Mouse (Mus musculus) stomach, postnatal 0 days (tissue): ENCODE results near the gene Pigq. TPM values are rescaled to one million over a fixed set of nuclear protein-coding genes. Genes with fewer than 3 reads are reported as not detected.

Experiments
- ATAC-seq: fragments of 200-750 bp; cut with Nextera tagmentation; 2 replicates; pipeline ENCODE4 v1.8.0; 2017; ENCODE audit not compliant: low FRiP score, low TSS enrichment
- DNase-seq: peaks from one replicate; pipeline ENCODE4 v3.0.0-alpha.2; 2016; ENCODE audit warnings: low spot score
- H3K27ac ChIP-seq: fragments of 300-500 bp; sonication (generic); replicated peaks from 2 replicates; pipeline ENCODE4 v1.5.1; 2014; ENCODE audit warnings: mild to moderate bottlenecking, control low read depth
- H3K27me3 ChIP-seq: fragments of 300-500 bp; sonication (generic); 2 replicates; pipeline ENCODE4 v1.6.1; 2014; ENCODE audit warnings: low read length; ENCODE audit not compliant: control insufficient read depth, insufficient read depth
- H3K36me3 ChIP-seq: fragments of 300-500 bp; sonication (generic); 2 replicates; pipeline ENCODE4 v1.6.1; 2014; ENCODE audit warnings: low read length, mixed read lengths; ENCODE audit not compliant: control insufficient read depth, insufficient read depth
- H3K4me1 ChIP-seq: fragments of 300-500 bp; sonication (generic); replicated peaks from 2 replicates; pipeline ENCODE4 v1.6.1; 2014; ENCODE audit warnings: antibody characterized with exemption; ENCODE audit not compliant: control insufficient read depth, insufficient read depth
- H3K4me2 ChIP-seq: fragments of 300-500 bp; sonication (generic); replicated peaks from 2 replicates; pipeline ENCODE4 v1.6.1; 2014; ENCODE audit warnings: low read depth, mild to moderate bottlenecking, control low read depth, moderate library complexity
- H3K4me3 ChIP-seq: fragments of 300-500 bp; sonication (generic); 2 replicates; pipeline ENCODE4 v1.5.1; 2014; ENCODE audit warnings: low read depth, low read length, control low read depth
- H3K9ac ChIP-seq: fragments of 300-500 bp; sonication (generic); 2 replicates; pipeline ENCODE4 v1.6.1; 2014; ENCODE audit warnings: mild to moderate bottlenecking, low read length, control low read depth, mixed read lengths
- H3K9me3 ChIP-seq: fragments of 300-500 bp; sonication (generic); 2 replicates; pipeline ENCODE4 v1.6.1; 2016; ENCODE audit warnings: low read length; ENCODE audit not compliant: control insufficient read depth
- CTCF ChIP-seq: IDR thresholded peaks from 2 replicates; pipeline ENCODE4 v1.5.1; 2016; ENCODE audit warnings: antibody characterized with exemption, low read depth, mild to moderate bottlenecking, moderate library complexity
- EP300 ChIP-seq: optimal IDR thresholded peaks from 2 replicates; pipeline ENCODE3; 2016; ENCODE audit warnings: antibody characterized with exemption
- WGBS: fragments of 180-500 bp; shearing (Covaris S2); extraction: QIAGEN DNeasy Blood & Tissue Kit; methylation state at CpG from one replicate; pipeline ENCODE4 v1.1.7; 2014; 5-methylcytosine and 5-hydroxymethylcytosine counted together
- polyA plus RNA-seq: library from polyadenylated mRNA; unstranded; fragments of >200 nt; fragmentation: Nextera tagmentation; extraction: Ambion mirVana; gene quantifications from 2 replicates; pipeline ENCODE4 v1.2.1, GENCODE M21; 2015

Gene Pigq
- polyA plus RNA-seq, 1 experiment from 2014 or later, result 25.4 TPM

DNA sequence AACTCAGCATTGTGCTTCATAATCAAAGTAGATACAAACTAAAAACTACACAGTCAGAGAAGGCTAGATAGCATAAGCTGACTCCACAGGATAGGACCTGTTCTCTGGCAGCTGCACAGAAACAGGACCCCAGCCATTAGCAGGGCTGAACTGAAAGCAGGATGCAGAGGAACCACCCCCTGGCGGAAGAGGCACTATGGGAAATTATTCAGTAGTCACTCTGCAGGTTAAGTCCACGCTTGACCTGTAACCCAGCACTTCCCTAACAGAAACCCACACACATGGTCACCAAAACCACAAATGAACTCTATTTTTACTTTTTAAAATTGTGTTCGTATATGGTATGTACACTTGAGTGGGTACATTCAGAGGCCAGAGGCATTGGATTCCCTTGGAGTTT, 41.7 kb downstream of the Pigq start:
- H3K27me3 ChIP-seq, result no peaks in the 10 kb centered on the region
- H3K4me3 ChIP-seq, result no peak overlapping the region
- TF ChIP-seq CTCF, result no peak
- no peak for TF ChIP-seq EP300
- DNase-seq (no peak), ATAC-seq (no peak)
- no peak overlapping the region for H3K4me2 ChIP-seq
- no peak overlapping the region for H3K9ac ChIP-seq
- no peak overlapping the region for H3K27ac ChIP-seq
- H3K4me1 ChIP-seq, result no peaks in the 10 kb centered on the region
- 90% methylated on average over 3 of the region's 3 CpGs for WGBS
- no peaks in the 10 kb centered on the region for H3K9me3 ChIP-seq
- H3K36me3 ChIP-seq, result no peaks in the 10 kb centered on the region

DNA sequence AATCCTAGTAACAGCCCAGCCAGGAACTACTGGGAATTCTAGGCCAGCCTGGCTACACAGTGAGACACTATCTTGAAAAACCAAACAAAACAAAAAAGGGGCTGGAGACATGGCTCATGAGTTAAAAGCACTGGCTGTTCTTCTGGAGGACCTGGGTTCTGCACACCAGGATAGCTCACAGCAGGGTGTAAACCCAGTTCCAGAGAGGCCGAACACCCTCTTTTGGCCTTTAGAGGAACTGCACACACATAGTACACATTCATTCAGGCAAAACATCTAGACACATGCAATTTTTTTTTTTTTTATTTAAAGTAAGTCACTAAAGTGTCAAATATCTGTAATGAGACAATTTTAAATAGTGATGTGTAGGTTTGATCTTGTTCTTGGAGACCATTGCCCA, 44.5 kb downstream of the Pigq start:
- no peak overlapping the region for H3K27ac ChIP-seq
- 92% methylated on average over 1 of the region's 1 CpGs for WGBS
- no peaks in the 10 kb centered on the region for H3K9me3 ChIP-seq
- no peaks in the 10 kb centered on the region for H3K27me3 ChIP-seq
- no peak for DNase-seq
- no peak for ATAC-seq
- H3K4me2 ChIP-seq, result no peak overlapping the region
- no peak overlapping the region for H3K9ac ChIP-seq
- H3K4me3 ChIP-seq, result no peak overlapping the region
- TF ChIP-seq EP300, result no peak
- TF ChIP-seq CTCF, result 0 out of 2 replicates have a peak, but pooled peaks have one; percentile 10
- no peaks in the 10 kb centered on the region for H3K4me1 ChIP-seq
- H3K36me3 ChIP-seq, result no peaks in the 10 kb centered on the region

DNA sequence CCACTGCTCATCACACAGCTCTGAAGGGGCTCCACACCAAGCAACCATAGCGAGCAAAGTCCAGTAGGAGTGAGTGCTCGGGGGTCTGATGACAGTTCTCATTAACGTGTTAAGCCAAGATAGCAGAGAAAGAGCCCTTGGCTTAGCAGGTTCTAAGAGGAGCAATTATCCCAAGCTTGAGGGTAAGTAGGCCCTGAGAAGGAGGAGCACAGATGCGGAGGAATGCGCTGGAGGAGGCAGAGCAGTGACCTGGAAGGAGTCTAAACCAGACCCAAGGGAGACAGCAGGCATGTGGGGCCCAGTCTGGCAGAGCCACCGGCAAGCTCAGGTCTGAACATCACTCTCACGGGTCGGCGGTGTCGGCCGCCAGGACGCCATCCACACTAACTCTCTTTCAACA, 48.8 kb downstream of the Pigq start:
- Histone ChIP-seq H3K36me3 (no peaks in the 10 kb centered on the region), H3K27ac (no peak overlapping the region), H3K9ac (no peak overlapping the region), H3K27me3 (no peaks in the 10 kb centered on the region), H3K4me3 (no peak overlapping the region), H3K9me3 (no peaks in the 10 kb centered on the region), H3K4me1 (no peaks in the 10 kb centered on the region), H3K4me2 (no peak overlapping the region)
- DNase-seq (no peak), ATAC-seq (no peak)
- TF ChIP-seq EP300 (no peak), CTCF (no peak)
- 76% methylated on average over 12 of the region's 12 CpGs for WGBS

DNA sequence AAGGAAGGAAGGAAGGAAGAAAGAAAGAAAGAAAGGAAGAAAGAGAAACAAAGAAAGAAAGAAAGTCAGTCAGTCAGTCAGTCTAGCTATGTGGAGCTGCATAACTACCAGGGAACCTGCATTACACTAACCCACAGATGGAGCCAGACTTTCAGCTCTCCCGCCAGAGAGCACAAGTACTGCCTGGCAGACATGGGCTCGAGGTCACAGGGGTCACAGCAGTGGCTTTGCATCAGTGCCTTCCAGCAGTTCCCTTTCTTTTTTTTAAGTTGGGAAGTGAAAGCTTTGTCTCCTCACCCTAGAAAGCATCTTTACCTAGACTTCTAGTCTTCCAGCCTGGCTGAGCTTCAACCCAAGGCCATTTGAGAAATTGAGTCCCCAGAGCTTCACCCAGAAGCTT, 49.3 kb downstream of the Pigq start:
- Histone ChIP-seq H3K27ac (no peak overlapping the region), H3K4me2 (no peak overlapping the region), H3K4me1 (no peaks in the 10 kb centered on the region), H3K27me3 (no peaks in the 10 kb centered on the region), H3K9ac (no peak overlapping the region), H3K4me3 (no peak overlapping the region), H3K36me3 (no peaks in the 10 kb centered on the region), H3K9me3 (no peaks in the 10 kb centered on the region)
- ATAC-seq, result no peak
- DNase-seq, result no peak
- 62% methylated on average over 2 of the region's 2 CpGs for WGBS
- TF ChIP-seq EP300 (no peak), CTCF (no peak)

DNA sequence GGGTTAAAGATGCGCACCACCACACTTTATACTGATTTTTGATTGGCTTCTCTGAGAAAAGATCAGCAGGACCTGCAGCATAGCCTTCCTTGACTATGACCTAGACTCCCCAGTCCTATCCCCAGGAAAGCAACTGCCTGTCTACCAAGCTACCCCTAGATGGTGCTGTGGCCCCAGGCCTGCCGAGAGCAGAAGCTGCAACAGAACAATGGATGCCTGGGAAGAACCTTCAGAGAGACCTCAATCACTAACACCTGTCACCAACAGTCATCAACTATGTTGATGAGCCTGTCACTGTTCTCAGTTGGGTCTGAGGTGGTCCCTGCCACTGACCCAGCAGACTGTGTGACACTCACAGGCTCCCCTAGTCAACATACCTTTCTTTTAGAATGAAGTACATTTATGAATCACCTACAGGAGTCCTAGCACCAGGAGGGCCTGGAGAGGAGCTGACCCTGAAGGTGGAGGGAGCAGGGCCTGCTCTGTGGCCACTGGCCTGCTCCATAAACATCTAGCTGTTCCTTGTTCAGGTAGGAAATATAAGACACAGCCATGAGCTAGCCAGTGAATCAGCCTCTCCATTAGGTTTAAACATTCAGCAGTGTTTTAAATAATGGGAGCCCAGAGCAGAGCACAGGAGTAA, 50.6 kb downstream of the Pigq start:
- peak; percentile 98 for TF ChIP-seq CTCF
- TF ChIP-seq EP300, result no peak
- Histone ChIP-seq H3K4me3 (no peak overlapping the region), H3K27ac (no peak overlapping the region), H3K4me2 (no peak overlapping the region), H3K27me3 (no peaks in the 10 kb centered on the region), H3K36me3 (no peaks in the 10 kb centered on the region; the same call in 1 of the 2 replicates), H3K9me3 (no peaks in the 10 kb centered on the region), H3K9ac (no peak overlapping the region), H3K4me1 (no peaks in the 10 kb centered on the region)
- peak; percentile 82; the same call in 1 of the 2 replicates for ATAC-seq
- WGBS, result 37% methylated on average over 2 of the region's 2 CpGs
- DNase-seq, result peak; percentile 73

DNA sequence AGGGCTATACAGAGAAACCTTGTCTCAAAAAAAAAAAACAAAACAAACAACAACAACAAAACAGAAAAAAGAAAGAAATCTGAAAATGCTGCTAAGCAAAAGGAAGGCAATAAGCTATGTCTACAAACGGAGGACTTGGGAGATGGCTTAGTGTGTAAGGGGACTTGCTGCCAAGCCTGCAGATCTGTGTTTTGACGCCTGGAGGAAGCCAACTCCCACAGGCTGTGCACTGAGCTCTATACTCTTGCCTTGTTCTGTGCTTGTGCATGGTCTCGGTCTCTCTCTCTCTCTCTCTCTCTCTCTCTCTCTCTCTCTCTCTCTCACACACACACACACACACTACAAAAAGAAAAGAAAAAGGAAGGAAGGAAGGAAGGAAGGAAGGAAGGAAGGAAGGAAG, 55.9 kb downstream of the Pigq start:
- Histone ChIP-seq H3K4me2 (no peak overlapping the region), H3K36me3 (peaks cover 9% of the 10 kb centered on the region)
- TF ChIP-seq CTCF (no peak), EP300 (no peak)

More for the DNA sequence above, 55.9 kb downstream of the Pigq start:
- Histone ChIP-seq H3K4me3 (no peak overlapping the region), H3K9me3 (no peaks in the 10 kb centered on the region), H3K27me3 (no peaks in the 10 kb centered on the region), H3K27ac (no peak overlapping the region), H3K9ac (no peak overlapping the region), H3K4me1 (no peaks in the 10 kb centered on the region)
- ATAC-seq (no peak), DNase-seq (no peak)
- 84% methylated on average over 3 of the region's 3 CpGs for whole genome bisulfite sequencing
